Mouse (Mus musculus) brain, embryonic 14.5 days (tissue): Measurements from ENCODE around the gene Ghrl.

Experiments used
- CTCF ChIP-seq: fragments of 200-500 bp; IDR thresholded peaks from 2 replicates; pipeline ENCODE4 v1.5.1; 2012; ENCODE audit warnings: inconsistent platforms, mild to moderate bottlenecking, moderate library complexity, borderline replicate concordance; ENCODE audit not compliant: insufficient read depth, insufficient read length; ENCODE audit errors: extremely low read depth
- POLR2A ChIP-seq: fragments of 200-500 bp; IDR thresholded peaks from 2 replicates; pipeline ENCODE4 v1.6.1; 2012; ENCODE audit warnings: mild to moderate bottlenecking, inconsistent platforms, borderline replicate concordance; ENCODE audit not compliant: poor library complexity, insufficient read depth, insufficient read length, severe bottlenecking; ENCODE audit errors: extremely low read depth

DNA sequence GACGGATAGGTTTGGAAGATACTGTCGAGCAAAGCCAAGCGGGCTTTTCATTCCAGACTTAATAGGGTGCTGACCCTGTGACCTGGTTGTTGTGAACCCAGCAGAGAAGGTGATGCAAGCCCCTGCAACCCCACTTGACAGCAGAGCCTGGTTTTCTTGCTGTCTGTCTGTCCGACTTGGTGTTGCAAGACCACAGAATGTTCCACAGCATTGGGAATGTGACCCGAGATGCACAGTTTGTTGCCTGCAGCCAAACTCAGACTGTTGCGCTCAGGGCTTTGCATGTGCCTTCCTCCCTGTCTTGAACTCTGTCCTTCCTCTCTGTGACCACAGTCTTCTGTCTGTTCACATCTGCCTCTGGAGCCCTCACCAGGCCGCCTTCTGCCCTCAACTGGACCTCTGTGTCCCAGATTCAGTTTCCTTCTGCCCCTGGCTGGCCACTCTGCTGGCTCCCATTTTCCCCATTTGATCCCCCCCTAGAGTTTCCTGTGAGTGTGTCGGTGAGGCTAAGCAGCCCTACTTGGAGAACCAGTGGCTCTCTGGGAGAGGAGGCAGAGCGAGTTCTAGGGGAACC lies 39.6 kb downstream of the Ghrl start:
- no peak for TF ChIP-seq CTCF
- no peak for TF ChIP-seq POLR2A
